Mouse (Mus musculus) urinary bladder, postnatal 36 days (tissue): ENCODE measurements around the gene Casz1.

ENCODE experiments used
- DNase-seq, 2 experiments: peaks; one replicate each; pipeline ENCODE4 v3.0.0; 2022; ENCODE audit warnings: low spot score in 2 of 2, mixed read lengths in 1 of 2

The Casz1 gene

DNA sequence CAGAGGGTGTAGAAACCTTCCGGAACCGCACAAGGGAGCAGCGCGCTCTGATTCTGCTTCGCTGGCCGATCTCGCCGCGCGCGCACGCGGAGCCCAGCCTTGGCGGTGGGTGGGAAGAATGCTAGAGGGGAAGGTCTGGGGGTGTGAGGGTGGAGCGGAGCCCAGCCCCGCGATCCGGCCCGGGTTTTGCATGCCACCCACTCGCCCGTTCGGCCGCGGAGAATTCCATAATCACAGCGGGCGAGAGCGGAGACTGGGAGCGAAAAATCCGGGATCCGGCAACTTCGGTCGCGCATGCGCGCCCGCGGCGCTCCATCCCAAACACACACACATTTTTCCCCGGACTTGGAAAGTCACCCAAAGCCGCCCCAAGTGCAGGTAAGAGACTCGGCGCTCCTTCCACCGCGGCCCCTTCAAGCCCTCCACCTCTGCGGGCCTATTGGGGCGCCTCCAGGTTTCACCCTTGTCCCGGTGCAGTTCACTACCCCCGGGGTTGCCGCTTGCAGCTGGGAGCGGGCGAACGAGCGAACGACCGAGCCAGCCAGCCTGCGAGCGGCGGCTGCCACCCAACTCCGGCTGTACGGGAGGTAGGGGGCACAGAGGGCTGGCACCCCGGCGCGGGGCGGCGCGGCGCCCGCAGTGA is at the start of gene Casz1:
TSS of gene Casz1 (plus strand) at position 293 of the 643 bp plus-strand sequence.
- DNase-seq = peak; percentile 86 to 90

DNA sequence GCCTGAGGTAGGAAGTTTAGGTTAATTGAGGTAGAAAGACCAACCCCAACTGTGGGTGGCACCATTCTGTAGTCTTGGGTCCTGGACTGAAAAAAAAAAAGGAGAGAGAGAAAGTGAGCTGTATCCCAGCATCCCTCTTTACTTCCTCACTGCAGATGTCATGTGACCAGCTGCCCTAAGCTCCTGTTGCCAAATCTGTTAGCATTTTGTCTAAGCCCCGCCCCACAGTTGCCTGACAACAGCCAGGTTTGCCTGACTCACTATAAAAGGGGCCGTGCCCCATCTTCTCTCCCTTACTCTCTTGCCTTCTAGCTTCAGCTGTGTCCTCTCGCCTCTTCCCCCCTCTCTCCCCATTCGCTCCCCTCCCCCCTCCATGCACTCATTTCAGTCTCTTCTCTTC is 45.4 kb upstream of the Casz1 start:
- peak in 1 of 2 experiments; percentile 24 for DNase-seq

DNA sequence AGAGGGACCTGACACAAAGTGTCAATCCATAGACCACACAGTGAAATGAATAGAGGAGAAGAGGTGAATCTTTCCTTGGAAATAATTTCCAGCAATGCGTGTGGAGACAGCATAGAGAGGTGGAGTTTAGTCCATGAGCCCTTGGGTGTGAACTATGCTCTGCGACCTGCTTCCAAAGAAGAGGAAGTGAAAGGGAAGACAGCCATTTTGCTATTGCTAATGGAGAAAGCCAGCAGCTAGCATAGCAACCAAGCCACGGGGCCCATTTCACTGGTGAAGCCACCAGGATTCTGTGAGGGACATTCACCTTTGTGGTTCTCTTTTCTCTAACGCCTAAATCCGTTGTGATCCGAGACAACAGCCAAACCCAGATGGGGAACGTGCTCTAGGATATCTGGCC is 44.1 kb upstream of the Casz1 start:
- no peak for DNase-seq

DNA sequence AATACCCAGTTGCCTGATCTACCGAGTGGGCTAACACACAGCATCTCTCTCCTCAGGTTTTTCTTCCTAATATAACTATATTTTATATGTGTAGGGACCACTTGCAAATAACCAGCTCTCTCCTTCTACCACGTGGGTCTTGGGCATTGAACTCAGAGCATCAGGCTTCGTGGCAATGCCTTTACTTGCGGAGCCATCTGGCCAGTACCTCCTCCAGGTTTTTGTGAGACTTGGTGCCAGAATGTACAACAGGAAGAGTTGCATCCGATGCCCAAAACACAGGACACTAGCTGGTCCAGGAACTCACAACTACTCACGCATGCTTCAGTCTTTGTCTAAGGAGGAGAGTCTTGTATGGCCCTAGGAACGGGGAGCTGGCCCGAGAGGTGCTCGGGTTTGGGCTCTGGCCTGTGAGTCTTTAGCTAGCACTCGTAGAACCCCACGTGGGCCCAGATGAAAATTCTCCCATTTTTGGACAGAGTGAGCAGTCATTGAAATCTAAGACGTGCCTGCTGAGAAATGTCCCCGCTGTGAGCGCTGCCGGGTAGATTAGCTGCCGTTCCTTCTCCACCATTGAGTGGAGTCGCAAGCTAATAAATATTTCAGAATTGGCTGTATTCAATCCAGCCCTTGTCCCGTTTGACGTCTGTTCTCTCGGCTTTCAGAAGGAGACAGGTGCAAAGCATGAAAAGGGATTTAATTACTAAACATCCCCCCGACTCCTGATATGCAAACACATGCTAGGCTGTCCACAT is 38.0 kb upstream of the Casz1 start:
- DNase-seq = no peak

DNA sequence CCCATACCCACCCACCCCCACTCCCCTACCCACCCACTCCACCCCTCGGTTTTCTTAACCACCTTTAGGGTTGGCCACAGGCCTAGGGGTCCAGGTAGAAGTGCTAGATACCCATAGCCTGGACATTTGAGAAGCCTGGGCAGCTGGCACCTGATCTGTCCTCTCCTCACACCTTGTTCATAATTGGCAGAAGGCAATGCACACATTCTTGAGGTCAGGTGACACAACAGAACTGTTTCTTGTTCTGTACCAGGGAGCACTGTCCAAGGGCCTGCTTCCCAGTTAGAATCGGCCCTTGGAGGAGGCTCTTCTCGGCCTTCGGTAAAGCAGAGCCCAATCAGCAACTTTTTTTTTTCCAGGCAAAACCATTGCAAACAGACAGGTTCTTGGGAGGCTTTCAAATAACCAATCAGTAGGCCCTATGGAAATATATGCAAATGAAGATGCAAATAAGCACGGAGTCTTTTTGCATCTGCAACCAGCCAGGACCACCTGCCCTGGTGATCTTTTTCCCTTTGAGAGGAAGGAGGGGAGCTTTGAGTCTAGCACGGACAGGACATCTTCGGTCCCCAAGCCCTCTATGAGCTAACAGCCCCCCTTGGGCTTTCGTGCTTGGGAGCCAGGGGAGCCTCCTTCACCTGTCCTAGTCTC is 36.4 kb upstream of the Casz1 start:
- no peak for DNase-seq

DNA sequence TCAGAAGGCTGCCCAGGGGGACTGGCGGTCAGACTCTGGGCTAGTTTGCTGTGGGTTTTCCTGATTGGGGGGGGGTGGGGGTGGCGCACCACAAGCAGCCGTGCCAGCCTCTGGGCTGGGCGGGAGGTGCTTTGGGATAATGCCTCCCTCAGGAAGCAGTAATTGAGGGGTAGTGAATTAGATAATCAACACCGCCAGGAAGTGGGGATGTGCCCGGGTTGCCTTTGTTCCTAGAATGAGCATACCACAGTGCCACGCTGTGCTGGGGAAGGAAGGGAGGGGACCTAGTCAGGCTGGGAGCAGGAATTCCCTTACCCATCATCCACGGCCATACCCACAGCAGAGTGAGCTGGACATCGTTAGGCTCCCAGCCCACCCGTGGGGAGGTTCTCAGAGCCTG is 35.6 kb upstream of the Casz1 start:
- DNase-seq = no peak

DNA sequence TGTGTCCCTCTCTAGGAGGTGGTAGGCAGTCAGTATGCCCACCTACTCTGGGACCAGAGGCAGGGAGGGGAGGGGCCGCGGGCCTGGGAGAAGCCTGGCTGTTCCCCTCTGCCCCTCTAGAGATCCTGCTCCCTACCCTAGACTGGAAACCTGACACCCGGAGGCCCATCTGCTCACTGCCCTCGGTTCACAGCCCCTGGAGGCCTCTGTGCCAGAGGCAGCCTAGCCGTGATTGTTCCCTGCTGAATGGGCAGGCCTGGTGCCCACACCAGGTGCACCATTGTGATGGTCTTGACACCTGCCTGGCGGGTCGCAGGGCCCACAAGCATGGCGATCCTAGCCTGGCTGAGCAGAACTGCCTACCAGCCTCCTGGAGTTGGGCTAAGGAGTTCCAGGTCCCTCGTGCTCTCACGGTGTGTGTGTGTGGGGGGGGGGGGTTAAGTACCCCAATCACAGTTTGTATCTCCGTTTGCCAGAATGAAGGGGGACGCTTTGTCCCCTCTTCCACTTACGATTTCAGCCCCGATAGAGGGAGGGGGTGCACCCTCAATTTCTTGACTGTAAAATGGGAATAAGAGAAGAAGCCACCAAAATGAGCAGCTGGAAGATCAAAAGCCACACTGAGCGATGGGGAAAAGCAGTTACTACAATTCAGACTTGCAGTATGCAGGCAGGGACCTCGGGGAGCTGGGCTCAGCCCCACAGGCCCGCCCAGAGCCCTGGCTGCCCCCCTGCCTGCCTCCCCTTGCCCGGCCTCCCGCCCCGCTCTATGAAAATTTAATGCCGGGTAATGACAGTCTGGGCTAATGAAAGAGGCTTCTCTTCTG is 33.4 kb upstream of the Casz1 start:
- no peak for DNase-seq

DNA sequence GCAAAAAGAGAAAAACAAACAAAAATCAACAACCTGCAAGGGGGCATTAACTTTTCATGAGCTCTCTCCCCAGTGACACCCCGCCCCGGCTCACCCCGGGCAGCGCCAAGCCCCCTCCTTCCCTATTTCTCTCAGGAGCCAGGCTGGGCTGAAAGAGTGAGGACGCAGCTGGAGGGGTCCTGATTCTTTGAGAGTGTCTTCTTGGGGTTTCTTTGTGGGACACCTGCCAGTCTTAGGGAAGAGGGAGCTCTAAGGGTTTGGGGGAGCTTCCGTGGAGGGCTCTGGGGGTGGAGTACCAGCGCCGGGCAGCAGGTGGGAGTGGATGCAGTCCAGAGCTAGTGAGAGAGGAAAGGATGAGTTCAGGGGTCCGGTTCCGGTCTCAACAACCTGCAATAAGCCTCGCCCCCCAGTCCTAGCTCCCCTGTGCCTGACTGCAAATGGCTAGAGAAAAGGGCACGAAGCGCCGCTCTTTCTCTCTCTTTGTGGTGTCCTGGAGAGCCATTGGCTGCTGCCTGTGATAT is 32.8 kb upstream of the Casz1 start:
- no peak for DNase-seq

DNA sequence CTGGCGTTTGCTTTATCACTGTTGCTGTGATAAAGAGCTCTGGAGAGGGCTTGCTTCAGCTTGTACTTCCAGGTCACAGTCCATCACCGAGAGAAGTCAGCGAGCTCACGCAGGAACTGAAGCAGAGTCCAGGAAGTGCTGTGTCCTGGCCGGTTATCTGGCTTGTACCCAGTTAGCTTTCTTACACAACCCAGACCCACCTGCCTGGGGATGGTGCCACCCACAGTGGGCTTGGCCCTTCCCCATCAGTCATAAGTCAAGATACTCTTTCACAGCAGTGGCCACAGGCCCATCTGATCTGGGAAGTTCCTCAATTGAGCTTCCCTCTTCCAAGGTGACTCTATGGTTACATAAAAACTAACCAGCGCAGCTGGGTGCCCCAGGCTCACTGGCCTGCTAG is 31.6 kb upstream of the Casz1 start:
- no peak for DNase-seq

DNA sequence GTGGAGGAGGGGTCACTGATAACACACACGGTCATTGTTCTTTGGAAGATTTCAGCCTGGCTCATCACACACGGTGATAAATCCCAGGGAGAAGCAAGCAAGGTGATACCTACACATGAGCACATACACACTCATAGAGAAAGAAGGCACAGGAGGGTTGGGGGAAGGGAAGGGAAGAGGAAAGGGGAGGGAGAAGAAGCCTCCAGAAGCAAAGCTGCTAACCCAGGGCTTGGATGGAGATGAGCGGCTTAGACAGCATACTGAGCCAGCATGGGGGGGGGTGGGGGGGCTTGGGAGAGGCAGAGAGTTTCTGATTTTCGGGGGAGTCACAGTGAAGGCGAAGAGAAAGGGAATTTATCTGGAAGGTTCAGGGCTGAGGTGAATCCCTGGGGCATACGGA is 30.2 kb upstream of the Casz1 start:
- DNase-seq = no peak

DNA sequence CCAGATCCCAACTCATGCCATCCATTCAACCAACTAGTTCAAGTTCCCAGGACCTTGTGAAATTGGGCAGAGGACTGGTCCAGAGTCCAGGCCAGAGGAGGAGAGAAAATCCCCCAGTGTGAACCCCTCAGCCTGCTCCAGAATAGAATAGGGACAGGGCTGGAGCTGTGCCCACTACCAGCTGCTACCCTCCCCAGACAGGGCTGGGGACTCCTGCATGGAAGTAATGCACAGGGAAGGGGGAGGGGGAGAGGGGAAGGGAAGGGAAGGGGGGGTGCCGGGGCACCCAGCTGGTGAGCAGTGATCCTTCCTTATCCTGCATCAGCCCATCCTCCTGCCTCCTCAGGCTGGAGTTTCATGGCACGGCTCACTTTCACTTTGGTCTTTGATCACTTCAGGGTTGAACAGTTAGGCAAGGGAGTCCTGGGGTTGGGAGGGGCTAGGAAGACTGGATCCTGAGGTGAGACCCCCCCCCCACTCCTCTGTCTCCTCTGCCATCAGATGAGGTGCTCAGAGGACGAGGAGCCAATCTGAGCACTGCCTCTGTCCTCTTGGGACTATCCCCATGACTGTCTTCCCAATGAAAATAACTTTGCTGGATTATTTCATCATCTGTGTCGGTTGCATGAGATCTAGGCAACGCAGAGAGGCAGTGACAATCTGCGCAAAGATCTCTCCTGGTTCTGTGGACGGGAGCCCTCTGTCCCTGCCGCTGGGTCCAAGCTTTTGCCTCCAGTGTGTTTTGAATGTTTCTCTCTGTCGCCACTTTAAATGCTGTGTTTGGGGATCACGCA is 28.6 kb upstream of the Casz1 start:
- no peak for DNase-seq

DNA sequence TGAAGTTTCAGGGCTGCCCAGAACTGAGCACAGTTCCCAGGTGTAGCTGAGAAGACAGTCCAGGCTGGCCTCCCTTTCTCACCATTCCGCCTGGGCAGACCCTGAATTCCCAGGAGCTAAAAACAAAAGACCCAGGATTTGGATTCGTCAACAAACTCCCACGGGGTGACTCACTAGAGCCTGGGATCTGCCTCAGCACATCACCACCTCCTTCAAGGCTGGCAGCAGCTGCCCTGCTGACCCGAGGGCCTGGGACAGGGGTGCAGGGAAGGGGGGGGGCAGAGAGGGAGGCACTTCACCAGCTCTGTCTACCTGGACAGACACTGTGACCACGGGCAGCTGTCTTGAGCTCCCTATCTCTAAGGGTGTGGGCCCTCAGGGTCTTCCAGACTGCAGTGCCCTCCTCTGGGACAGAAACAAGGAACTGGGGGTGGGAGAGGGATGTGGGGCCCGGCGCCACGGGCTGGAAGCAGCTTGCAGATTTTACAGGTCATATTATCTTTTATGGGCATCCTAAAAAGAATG is 24.1 kb upstream of the Casz1 start:
- DNase-seq = no peak

DNA sequence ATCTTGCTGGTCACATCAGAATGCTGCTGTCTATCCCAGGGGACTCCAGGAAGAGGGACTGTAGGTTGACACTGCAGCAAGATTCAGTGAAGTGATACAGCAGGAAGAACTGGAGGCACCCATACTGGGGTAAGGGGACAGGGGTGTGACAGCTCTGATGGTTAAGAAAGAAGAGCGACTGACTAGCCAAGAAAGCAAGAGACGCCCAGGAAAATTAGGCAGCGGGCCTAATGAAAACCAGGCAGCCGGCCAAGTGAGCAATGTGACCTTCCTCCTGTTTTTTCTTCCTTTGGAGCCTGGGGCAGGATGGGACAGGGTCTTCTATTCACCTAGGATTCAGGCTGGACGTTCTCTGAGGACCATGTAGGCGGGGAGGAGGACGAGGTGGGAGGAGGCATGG is 22.7 kb upstream of the Casz1 start:
- no peak for DNase-seq

DNA sequence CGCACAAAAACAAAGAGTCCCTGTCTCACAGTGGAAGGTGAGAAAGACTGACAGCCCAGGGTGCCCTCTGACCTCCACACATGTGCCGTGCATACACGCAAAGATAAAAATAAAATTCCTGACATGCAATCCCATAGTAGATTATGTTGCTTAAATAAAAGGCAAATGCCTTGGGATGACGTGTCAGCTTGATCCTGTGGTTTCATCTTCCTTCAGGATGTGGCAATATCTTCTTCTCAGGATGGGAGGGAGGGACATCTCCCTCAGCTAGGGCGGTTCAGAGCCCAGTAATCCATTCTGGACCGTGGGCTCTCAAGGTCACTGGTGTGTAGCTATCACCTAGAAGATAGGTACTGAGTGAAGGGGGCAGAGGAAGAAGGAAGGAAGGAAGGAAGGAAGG is 21.3 kb upstream of the Casz1 start:
- DNase-seq = no peak

DNA sequence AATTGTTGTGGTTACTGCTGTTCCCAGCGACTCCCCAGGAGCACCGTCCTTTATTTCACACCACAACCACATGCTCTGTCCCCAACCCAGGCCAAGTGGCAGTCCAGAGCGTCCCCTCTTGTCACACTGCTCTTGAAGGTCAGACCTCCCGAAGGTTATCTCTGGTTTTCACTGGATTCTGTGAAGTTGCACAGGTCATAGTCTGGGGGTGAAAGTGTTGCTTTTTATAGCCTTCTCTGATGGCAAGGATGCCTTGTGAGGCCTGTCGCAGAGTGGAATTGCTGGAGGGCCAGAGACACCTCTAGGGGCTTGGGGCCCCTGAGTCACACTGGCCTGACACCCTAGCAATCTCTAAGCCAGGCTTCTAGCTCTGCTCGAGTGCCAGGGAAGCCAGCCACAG is 20.5 kb upstream of the Casz1 start:
- no peak for DNase-seq

DNA sequence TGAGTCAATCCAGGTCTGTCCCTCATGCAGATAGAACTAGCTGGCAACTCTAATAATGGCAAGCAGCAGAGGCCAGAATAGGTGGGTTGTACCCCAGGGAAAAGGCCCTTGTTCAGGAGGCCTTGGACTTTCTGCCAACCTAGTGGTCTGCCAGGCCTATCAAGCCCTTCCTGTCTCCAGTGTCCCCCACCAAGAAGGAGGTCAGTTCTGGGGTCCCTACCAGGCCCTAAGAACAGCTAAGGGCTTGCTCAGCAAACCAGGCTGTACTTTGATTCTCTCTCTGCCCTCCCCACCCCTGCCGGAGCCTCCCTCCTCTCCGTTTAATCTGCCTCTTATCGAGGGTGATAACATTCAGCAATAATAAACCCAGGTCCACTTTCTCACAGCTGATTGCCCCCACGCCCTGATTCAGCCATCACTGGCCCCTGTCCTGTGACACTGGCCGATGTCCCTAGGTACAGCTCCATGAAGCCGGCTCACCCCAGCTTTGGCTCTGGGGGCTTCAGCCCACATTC is 19.1 kb upstream of the Casz1 start:
- no peak for DNase-seq

DNA sequence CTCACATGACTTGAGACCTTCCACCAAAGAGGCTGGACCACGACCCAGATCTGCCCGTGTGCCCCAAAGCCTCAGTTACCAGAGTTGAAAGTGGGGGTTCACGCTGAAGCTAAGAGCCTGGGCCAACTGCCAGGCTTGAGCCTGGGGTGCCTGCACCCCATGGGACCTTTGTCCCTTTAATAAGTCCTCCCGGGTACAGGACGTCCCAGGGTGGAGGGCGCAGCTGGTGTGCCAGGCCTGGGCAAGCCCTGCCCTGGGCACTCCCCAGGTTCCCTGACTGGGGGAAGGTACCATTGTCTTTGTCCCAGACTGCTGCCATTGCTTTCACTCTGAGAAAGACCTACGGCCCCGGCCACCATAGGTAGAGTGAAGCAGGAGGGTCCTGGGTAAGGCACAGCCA is 18.2 kb upstream of the Casz1 start:
- DNase-seq = no peak

DNA sequence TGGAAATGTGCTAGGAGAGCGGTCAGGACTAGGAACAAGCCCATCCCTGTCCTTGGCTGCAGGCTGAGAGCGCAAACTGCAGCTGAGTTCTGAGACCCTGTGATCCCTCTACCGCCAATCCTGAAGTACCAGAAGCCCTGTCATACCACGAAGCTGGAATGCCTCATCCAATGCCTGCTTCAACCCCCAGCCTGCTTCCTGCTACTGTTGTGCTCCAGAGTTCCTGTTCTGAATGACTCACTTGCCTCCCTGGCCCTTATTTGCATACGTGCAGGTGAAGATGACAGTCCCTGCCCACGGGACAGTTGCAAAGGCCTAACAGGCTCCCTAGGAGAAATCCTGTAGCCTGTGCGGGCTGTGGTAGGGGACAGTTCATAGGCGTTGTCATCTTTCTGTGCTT is 13.3 kb upstream of the Casz1 start:
- no peak for DNase-seq

DNA sequence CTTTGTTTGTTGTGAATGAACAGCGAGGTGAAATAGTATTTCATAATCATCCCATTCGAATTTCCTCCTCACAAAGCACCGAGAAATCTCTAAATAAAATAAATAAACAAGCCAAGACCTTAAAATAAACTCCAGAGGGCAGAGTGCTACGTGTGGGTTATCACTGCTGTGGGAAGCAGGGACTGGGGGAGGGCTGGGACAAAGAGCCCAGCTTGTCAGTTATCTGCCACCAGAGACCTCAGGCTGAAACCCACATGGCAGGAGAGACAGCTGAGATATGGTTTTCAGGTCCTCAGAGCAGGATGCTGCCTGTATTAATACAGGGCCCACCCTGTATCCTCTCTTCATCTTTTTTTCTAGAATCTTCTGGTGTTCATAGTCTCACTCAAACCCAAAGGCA is 9.2 kb upstream of the Casz1 start:
- no peak for DNase-seq

DNA sequence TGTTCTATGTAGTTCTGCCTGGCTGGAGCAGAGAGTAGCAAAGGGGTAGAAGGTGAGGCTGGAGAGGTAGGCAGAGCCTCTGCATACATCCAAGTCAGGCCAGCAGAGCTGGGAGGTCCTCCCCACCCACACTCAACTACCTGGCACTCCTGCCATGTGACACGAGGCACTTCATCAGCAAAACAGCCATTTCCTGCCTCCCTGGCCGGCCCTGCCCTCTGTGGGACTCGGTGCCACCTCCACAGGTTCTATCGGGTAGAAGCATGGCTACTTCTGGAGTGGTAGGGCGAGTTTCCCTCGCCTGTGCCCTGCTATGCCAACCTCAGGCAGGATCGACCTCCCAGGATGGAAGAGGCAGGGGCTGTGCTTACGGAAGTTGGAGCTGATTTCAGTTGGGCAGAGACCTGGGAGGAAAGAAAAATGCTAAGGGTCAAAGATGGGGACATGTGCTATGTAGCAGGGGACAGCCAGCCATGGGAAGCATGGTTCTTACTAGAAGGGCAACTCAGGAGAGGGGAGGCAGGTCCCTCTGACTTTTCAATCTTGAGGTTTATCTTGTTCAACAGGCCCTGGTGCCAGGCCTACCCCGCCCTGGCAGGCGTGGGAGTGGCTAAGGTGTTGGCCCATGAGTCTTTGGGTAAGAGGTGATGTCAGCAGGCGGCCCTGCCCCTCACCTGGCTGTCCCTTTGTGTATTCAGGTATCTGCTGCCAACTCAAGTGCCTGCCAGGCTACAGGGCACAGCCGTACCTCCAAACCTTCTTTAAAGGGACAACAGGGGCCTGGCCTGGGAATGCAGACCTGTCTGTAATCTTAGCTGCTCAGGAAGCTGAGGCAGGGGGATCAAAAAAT is 6.5 kb upstream of the Casz1 start:
- DNase-seq = peak; percentile 72 to 80
